Mouse (Mus musculus): ENCODE measurements around the gene Syne2.

DNA sequence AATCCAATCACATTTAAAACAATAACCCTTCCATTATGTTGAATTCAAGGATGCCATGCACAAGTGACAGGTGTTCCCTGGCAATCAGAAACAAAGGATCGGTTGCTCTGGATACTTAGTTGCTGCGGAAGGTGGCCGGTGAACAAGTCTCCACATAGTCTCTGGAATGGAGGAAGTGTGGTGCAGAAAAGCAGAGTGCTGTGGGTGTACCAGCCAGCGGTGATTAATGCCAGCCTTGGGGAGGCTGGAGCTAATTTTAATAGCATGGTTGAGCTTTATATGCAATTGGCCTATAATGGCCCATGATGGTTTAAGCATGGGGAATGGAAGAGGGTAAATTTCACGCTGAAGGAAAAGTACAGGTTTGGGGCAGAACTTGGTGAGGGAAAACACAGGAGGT, 11.7 kb downstream of the Syne2 start:
- TF ChIP-seq EP300 (IDR thresholded peaks at IDR 0.05; ENCODE audit: insufficient read depth, low read depth, low read length): no peak
- TF ChIP-seq CTCF (IDR thresholded peaks at IDR 0.05): no peak

Measured in heart, adult 2 months (tissue).